9 mouse cellular contexts compared by ENCODE assay signal in genomic region chr17:50814089-50814488, GRCm38 (mm10).
DNase-seq lines count a peak whose midpoint lies in the region; ATAC-seq and TF ChIP-seq lines count a peak whose summit lies in the region.
"Had no signal": no experiment of that assay in that cellular context is flagged by ENCODE, and none has a peak within 500 bp of the region (broad histone marks: within the 10 kb centered on the region; RNA-seq: fewer than 3 reads in every experiment).

No protein-coding gene starts in this region.

- H3K36me3 ChIP-seq in hindbrain, postnatal 0 days (ENCODE audit: insufficient read depth, low read length): no peaks in the 10 kb centered on the region
- H3K36me3 ChIP-seq in hindbrain, embryonic 12.5 days: no peaks in the 10 kb centered on the region
- no peaks in the 10 kb centered on the region for H3K36me3 ChIP-seq in midbrain, embryonic 16.5 days (ENCODE audit: control insufficient read depth, insufficient read depth, low read length)
- no peaks in the 10 kb centered on the region for H3K36me3 ChIP-seq in midbrain, embryonic 15.5 days (replicated peaks)
- H3K36me3 ChIP-seq: heart, embryonic 10.5 days had no signal

- TF ChIP-seq CTCF in hindbrain, postnatal 0 days (IDR thresholded peaks at IDR 0.05; ENCODE audit: low read depth): peak; percentile 79
- peak; percentile 66 for TF ChIP-seq CTCF in Patski (IDR thresholded peaks at IDR 0.05)

- no peak overlapping the region for H3K27ac ChIP-seq in hindbrain, postnatal 0 days
- no peak overlapping the region for H3K27ac ChIP-seq in hindbrain, embryonic 12.5 days
- H3K27ac ChIP-seq in midbrain, embryonic 16.5 days (ENCODE audit: low read length): no peak overlapping the region
- no peak overlapping the region for H3K27ac ChIP-seq in midbrain, embryonic 15.5 days
- H3K27ac ChIP-seq: heart, embryonic 10.5 days had no signal

- no peaks in the 10 kb centered on the region for H3K4me1 ChIP-seq in hindbrain, postnatal 0 days (ENCODE audit: insufficient read depth, low read length)
- no peaks in the 10 kb centered on the region for H3K4me1 ChIP-seq in hindbrain, embryonic 12.5 days
- no peaks in the 10 kb centered on the region for H3K4me1 ChIP-seq in midbrain, embryonic 16.5 days (ENCODE audit: control insufficient read depth, insufficient read depth, low read length)
- H3K4me1 ChIP-seq in midbrain, embryonic 15.5 days: no peaks in the 10 kb centered on the region
- H3K4me1 ChIP-seq: heart, embryonic 10.5 days had no signal

- POLR2A ChIA-PET in Patski (lab: Charles Lee): no interaction called here

- in situ Hi-C loops in Patski (cut with MboI; ENCODE audit: low pct_unique_long_range_greater_than_20kb): loop anchor here (25.0 kb wide), 2 partner anchors 473 to 973 kb away; no protein-coding TSS in a partner anchor

- DNase-seq in hindbrain, postnatal 0 days (ENCODE audit: low spot score): peak; percentile 50
- no peak for DNase-seq in Patski (ENCODE audit: low read depth, low spot score)
- peak; percentile 58 for DNase-seq in naive thymus-derived CD4-positive, alpha-beta T cell, adult 2 months (ENCODE audit: low read depth)
- DNase-seq in spleen, postnatal 10 days (ENCODE audit: low spot score in 2 of 2): no peak
- no peak for DNase-seq in right cerebral cortex, postnatal 14 days

- no peaks in the 10 kb centered on the region for H3K9me3 ChIP-seq in hindbrain, postnatal 0 days (ENCODE audit: low read length)
- H3K9me3 ChIP-seq in hindbrain, embryonic 12.5 days (replicated peaks): no peaks in the 10 kb centered on the region
- no peaks in the 10 kb centered on the region for H3K9me3 ChIP-seq in midbrain, embryonic 16.5 days (replicated peaks; ENCODE audit: control insufficient read depth, low read length, poor library complexity, severe bottlenecking)
- no peaks in the 10 kb centered on the region for H3K9me3 ChIP-seq in midbrain, embryonic 15.5 days
- H3K9me3 ChIP-seq: heart, embryonic 10.5 days had no signal

- WGBS in hindbrain, postnatal 0 days: 62% methylated on average over 1 of the region's 1 CpGs
- 70% methylated on average over 1 of the region's 1 CpGs for WGBS in hindbrain, embryonic 12.5 days
- 59% methylated on average over 1 of the region's 1 CpGs for WGBS in midbrain, embryonic 16.5 days
- 59% methylated on average over 1 of the region's 1 CpGs for WGBS in midbrain, embryonic 15.5 days

- no peaks in the 10 kb centered on the region for H3K27me3 ChIP-seq in hindbrain, postnatal 0 days (ENCODE audit: insufficient read depth, low read length)
- no peaks in the 10 kb centered on the region for H3K27me3 ChIP-seq in hindbrain, embryonic 12.5 days
- no peaks in the 10 kb centered on the region for H3K27me3 ChIP-seq in midbrain, embryonic 16.5 days (ENCODE audit: control insufficient read depth, insufficient read depth, low read depth, low read length)
- H3K27me3 ChIP-seq in midbrain, embryonic 15.5 days (replicated peaks): no peaks in the 10 kb centered on the region
- no peaks in the 10 kb centered on the region for H3K27me3 ChIP-seq in Patski

- CTCF ChIA-PET in Patski (lab: Charles Lee): no interaction called here

- H3K4me3 ChIP-seq in hindbrain, postnatal 0 days (ENCODE audit: low read length): no peak overlapping the region
- no peak overlapping the region for H3K4me3 ChIP-seq in hindbrain, embryonic 12.5 days
- H3K4me3 ChIP-seq in midbrain, embryonic 16.5 days (ENCODE audit: low read depth, low read length): no peak overlapping the region
- H3K4me3 ChIP-seq in midbrain, embryonic 15.5 days: no peak overlapping the region
- H3K4me3 ChIP-seq: heart, embryonic 10.5 days had no signal

- no peak overlapping the region for H3K9ac ChIP-seq in hindbrain, postnatal 0 days (replicated peaks; ENCODE audit: low read length)
- no peak overlapping the region for H3K9ac ChIP-seq in hindbrain, embryonic 12.5 days
- no peak overlapping the region for H3K9ac ChIP-seq in midbrain, embryonic 16.5 days (ENCODE audit: low read depth, low read length)
- H3K9ac ChIP-seq in midbrain, embryonic 15.5 days: no peak overlapping the region

- ATAC-seq in hindbrain, postnatal 0 days: no peak
- ATAC-seq in hindbrain, embryonic 12.5 days (ENCODE audit: low FRiP score): no peak
- peak; percentile 48; the same call in 1 of the 2 replicates for ATAC-seq in midbrain, embryonic 16.5 days
- no peak for ATAC-seq in midbrain, embryonic 15.5 days (replicated peaks)
- no peak for ATAC-seq in Patski

- no peak overlapping the region for H3K4me2 ChIP-seq in hindbrain, postnatal 0 days (ENCODE audit: low read depth, low read length)
- no peak overlapping the region for H3K4me2 ChIP-seq in hindbrain, embryonic 12.5 days (replicated peaks)
- H3K4me2 ChIP-seq in midbrain, embryonic 16.5 days (ENCODE audit: low read length): no peak overlapping the region
- no peak overlapping the region for H3K4me2 ChIP-seq in midbrain, embryonic 15.5 days

Comparison
In these comparisons a context has a peak if more than half of its experiments do, and no peak if none do; other contexts are left out.
1. DNase-seq: peak in hindbrain, postnatal 0 days (single experiment) and naive thymus-derived CD4-positive, alpha-beta T cell, adult 2 months (single experiment); none in Patski (single experiment), spleen, postnatal 10 days (0 of 2) and right cerebral cortex, postnatal 14 days (single experiment).